Mouse (Mus musculus) neutrophil, adult 65 days (primary cell): ENCODE results near the gene Armc5. TPM values are rescaled to one million over a fixed set of nuclear protein-coding genes. Genes with fewer than 3 reads are reported as not detected.

Experiments
- total RNA-seq: library from RNA; stranded (reverse); gene quantifications from 2 replicates; pipeline ENCODE4 v1.2.4, GENCODE M21; 2023

Armc5 gene
- total RNA-seq = 9.8 and 12.6 TPM in 2 replicates

GRCm38 (mm10) chr7:128236856-128237592 is at the start of gene Armc5:
TSS of gene Armc5 (plus strand) at chr7:128237342.

GRCm38 (mm10) chr7:128206152-128206551 is 31.0 kb upstream of the Armc5 start, which contains the start of gene Cox6a2:
TSS of gene Cox6a2 (minus strand) at chr7:128206387.

DNA sequence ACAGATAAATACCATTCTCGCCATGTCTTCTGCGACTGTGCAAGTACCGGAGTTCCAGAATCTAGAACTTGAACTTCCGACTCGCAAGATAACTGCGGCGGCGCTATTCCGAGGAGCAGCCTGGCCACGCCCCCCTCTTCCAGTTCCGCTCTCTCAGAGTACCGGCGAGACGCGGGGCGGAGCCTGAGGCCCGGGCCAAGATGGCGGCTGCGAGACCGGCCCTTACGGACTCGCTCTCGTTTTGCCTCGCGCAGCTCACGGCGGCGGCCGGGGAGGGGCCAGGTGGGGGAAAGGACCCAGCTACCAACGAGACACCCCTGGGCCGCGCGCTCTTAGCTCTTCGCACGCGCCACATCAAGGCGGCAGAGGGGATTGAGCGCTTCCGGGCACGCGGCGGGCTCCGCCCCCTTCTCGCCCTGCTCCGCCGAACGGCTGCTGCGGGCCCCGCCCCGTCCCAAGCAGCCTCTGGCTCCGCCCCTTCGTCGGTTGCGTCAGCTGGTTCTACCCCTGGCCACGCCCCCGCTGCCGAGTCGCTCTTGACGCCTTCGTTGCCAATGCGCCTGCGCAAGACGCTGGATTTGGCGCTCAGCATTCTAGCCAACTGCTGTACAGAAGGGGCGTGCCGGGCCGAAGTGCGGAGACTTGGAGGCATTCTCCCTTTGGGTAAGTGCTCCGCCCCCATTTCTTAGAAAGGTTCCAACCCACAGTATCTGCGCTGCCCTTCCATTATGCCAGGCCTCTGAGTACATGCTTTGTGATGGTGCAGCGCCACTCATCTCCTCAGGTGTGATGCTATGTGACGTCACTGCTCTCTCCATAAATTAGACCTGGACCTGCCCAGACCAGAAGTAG is 1.0 kb downstream of the Armc5 start, which contains the start of gene 9130023H24Rik:
9130023H24Rik (minus strand) TSS at position 105 of the 852 bp plus-strand sequence.

DNA sequence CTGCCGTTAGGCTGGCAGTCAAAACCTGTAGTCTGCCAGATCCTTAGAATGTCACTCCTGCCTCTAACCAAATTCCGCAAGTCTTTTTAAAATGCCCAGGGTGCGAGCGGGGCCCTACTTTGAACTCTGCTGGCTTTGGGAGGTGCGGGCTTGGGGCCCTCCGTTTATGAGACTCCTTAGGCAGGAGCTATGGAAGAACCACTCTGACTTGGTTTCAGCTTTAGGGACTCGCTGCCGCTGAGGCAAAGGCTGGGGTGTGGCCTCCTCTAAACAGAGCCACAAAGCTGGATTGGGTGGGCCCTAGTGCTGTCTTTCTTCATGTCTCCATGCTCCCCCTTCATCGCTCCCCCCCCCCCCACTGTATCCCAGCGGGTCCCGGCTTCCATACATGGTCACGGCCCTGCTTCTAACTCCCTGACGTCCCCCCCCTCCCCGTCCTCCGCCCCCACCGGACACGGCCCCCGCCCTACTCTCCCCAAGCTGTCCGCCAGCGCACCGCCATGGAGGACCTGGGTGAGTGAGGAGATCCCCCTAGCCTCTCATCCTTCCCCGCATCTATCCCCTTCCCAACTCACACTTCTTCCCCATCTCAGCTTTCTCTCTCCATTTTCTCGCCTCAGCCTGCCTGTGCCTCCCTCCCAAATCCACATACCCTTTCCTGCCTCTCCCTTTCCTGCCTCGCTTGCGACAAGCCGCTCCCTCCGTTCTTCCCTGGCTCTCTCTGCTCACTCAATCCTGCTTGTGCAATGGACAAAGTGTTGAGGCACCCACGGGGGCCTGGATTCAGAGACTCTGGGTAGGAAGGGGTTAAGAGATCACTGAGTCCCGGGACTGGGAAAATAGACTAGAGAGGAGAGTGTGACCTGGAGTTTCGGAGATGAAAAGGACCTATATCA is 9.6 kb downstream of the Armc5 start, which contains the start of gene Tgfb1i1:
Tgfb1i1 (plus strand) TSS at position 317 of the 896 bp plus-strand sequence.

DNA sequence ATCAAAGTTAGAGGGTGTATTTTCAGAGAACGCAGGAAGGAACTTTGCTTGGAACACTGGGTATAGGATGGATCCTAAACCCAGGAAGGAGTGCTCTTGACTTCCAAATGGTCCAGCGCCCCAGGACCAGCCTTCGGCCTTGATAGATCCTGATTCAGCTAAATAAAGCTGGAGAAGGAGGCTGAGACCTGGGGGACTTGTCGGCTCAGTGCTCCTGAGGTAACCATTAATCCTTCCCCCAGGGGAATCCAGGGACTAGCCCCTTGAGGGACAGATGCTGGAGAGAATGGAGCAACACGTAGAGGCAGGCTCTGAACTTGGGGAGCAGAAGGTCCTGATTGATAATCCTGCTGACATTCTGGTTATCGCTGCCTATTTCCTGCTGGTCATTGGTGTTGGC is 28.3 kb downstream of the Armc5 start, which contains the start of gene Slc5a2:
Slc5a2 (plus strand) TSS at position 247 of the 400 bp plus-strand sequence.

Other genes starting within 250 kb of the Armc5 start
- gene Pycard, start 243.5 kb upstream of the Armc5 start, total RNA-seq = 46.4 and 70.4 TPM in 2 replicates
- 0.48 and 0.88 TPM in 2 replicates for gene Trim72, start 233.4 kb upstream of the Armc5 start, total RNA-seq
- gene Itgam, start 174.7 kb upstream of the Armc5 start, total RNA-seq = 944 and 1,025 TPM in 2 replicates
- gene Gm49368, start 174.7 kb upstream of the Armc5 start, total RNA-seq = 25.5 and 27.4 TPM in 2 replicates
- 37.9 and 48.0 TPM in 2 replicates for gene Itgax, start 107.8 kb upstream of the Armc5 start, total RNA-seq
- gene Itgad, start 83.0 kb upstream of the Armc5 start, total RNA-seq = 1.00 and 1.2 TPM in 2 replicates
- gene Cox6a2, start 31.0 kb upstream of the Armc5 start, total RNA-seq = not detected in 2 replicates
- 3.6 and 4.4 TPM in 2 replicates for gene 9130023H24Rik, start 689 bp downstream of the Armc5 start, total RNA-seq
- 0.25 and 0.28 TPM in 2 replicates for gene Tgfb1i1, start 9.5 kb downstream of the Armc5 start, total RNA-seq
- not detected in 2 replicates for gene Slc5a2, start 28.3 kb downstream of the Armc5 start, total RNA-seq
- 6.8 and 7.0 TPM in 2 replicates for gene BC017158, start 60.8 kb downstream of the Armc5 start, total RNA-seq
- 32.2 and 32.7 TPM in 2 replicates for gene Rgs10, start 181.4 kb downstream of the Armc5 start, total RNA-seq
- gene Tial1, start 224.4 kb downstream of the Armc5 start, total RNA-seq = 73.5 and 91.4 TPM in 2 replicates